Mouse (Mus musculus): Measurements from ENCODE around the gene Fxyd3. TPM values are rescaled to one million over a fixed set of nuclear protein-coding genes. Genes with fewer than 3 reads are reported as not detected.

The Fxyd3 gene
- polyA plus RNA-seq, 1 experiment from 2014 or later: 1.3 TPM

DNA sequence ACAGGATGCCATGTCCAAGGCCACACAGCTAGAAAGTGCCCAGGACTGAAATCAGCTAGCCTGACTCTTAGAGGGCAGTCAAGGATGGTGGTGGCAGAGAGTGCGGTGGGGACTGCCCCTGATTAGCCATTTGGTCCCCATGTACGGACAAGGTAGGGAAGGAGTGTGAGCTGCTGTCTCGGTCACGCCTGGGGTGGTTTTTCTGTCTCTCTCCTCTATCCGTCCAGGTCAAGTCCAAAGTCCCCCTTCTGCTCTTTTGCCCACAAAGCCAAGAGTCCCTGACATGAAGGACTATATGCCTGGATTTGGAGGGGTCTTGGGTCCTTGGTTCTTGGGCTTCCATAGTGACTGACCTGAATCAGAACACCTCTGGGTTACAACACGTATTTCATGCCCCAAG lies 37.3 kb upstream of the Fxyd3 start:
- no peaks in the 10 kb centered on the region for H3K9me3 ChIP-seq
- WGBS: 84% methylated on average over 6 of the region's 6 CpGs
- H3K36me3 ChIP-seq: no peaks in the 10 kb centered on the region
- no peak for ATAC-seq (ENCODE audit: low FRiP score)
- no peak overlapping the region for H3K4me2 ChIP-seq
- 0 out of 2 replicates have a peak, but pooled peaks cover 15% of the 10 kb centered on the region for H3K4me1 ChIP-seq (replicated peaks)
- H3K27ac ChIP-seq: no peak overlapping the region
- H3K27me3 ChIP-seq: peaks cover 24% of the 10 kb centered on the region; the same call in 1 of the 2 replicates
- no peak overlapping the region for H3K4me3 ChIP-seq
- no peak overlapping the region for H3K9ac ChIP-seq

DNA sequence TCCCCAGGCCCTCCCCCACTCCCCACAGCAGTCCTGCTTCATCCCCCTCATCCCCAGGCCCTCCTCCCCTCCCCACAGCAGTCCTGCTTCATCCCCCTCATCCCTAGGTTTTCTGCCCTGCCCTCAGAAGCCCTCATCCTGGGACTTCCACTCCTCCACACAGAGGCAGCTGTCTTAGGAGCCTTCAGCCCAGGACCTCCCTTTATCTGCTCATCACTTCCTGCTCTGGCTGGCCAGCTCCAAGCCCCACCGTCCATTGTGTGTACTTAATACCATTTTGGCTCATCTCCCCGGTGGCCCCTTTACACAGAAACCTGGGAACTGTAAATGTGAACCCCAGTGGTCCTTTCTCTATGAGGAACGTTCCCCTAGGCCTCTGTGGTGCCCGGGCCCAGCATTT lies 35.5 kb upstream of the Fxyd3 start:
- Histone ChIP-seq H3K4me1 (replicated peaks) (0 out of 2 replicates have a peak, but pooled peaks cover 14% of the 10 kb centered on the region), H3K9me3 (no peaks in the 10 kb centered on the region), H3K9ac (no peak overlapping the region), H3K36me3 (no peaks in the 10 kb centered on the region), H3K4me2 (no peak overlapping the region), H3K27me3 (peaks cover 24% of the 10 kb centered on the region; the same call in 1 of the 2 replicates), H3K4me3 (no peak overlapping the region), H3K27ac (no peak overlapping the region)
- ATAC-seq (ENCODE audit: low FRiP score): no peak
- 57% methylated on average over 4 of the region's 4 CpGs for WGBS

DNA sequence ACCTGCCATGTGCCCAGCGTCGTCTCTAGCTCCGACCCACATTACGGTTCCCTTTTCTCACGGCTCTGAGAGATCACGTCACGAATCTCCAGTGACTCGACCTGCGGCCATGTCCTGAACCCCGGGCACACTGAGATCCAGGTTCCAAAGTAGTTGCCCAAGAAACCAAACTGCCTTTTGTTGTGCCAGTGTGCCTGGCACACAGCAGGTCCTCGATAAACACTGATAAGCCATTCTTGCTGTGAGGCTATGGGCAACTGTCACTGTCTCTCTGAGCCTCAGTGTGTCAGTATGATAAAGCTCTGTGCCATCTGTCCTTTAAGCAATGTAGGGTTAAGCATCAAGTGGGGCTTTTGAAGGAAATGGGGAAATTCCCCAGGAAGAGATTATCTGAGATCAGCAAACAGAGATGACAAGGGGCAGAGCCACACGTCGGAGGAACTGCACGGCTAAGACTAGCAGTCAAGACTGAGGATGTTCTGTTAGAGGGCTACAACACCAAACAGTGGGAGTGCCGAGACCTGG lies 34.4 kb upstream of the Fxyd3 start:
- Histone ChIP-seq H3K27me3 (peaks cover 17% of the 10 kb centered on the region; the same call in 1 of the 2 replicates), H3K4me3 (no peak overlapping the region), H3K4me1 (replicated peaks) (0 out of 2 replicates have a peak, but pooled peaks cover 9% of the 10 kb centered on the region), H3K36me3 (no peaks in the 10 kb centered on the region), H3K4me2 (no peak overlapping the region), H3K9ac (no peak overlapping the region), H3K27ac (no peak overlapping the region), H3K9me3 (no peaks in the 10 kb centered on the region)
- WGBS: 86% methylated on average over 15 of the region's 15 CpGs
- no peak for ATAC-seq (ENCODE audit: low FRiP score)

DNA sequence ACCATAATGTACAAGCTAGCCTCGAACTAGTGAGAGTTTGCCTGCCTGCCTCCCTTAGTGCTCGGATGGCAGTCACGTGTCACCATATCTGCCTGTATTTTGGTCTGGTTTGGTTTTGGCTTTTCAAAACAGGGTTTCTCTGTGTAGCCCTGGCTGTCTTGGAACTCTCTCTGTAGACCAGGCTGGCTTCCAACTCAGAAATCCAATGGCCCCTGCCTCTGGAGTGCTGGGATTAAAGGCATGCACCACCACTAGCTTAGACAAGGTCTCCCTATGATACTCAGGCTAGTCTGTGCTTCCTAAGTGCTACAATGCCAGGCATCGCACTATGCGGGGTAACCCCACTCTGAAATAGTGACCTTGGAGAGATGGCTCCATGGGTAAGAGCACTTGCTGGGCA lies 33.3 kb upstream of the Fxyd3 start:
- H3K36me3 ChIP-seq: no peaks in the 10 kb centered on the region
- H3K27me3 ChIP-seq: peaks cover 7% of the 10 kb centered on the region; the same call in 1 of the 2 replicates
- H3K9me3 ChIP-seq: no peaks in the 10 kb centered on the region
- no peak overlapping the region for H3K27ac ChIP-seq
- no peak for ATAC-seq (ENCODE audit: low FRiP score)
- no peak overlapping the region for H3K4me2 ChIP-seq
- H3K4me3 ChIP-seq: no peak overlapping the region
- H3K4me1 ChIP-seq (replicated peaks): 0 out of 2 replicates have a peak, but pooled peaks cover 5% of the 10 kb centered on the region
- no peak overlapping the region for H3K9ac ChIP-seq
- WGBS: 95% methylated on average over 5 of the region's 5 CpGs

DNA sequence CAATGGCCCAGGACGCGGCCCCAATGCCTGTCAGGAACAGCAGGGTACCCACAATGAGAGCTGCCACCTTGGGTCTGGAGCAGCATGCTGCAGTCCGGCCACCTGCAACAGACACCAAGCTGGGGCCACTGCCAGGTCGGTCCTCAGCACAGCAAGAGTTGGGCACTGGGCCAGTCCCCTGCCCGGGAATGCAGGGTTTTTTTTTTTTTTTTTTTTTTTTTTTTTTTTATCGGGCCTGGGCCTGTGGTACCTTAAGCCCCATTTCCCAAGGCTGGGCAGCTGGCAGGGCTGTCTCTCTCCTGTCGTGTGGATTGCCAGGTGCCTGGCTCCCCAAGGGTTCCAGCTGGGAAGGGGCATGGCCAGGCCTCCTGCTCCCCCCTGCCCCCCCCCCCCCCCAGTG lies 32.6 kb upstream of the Fxyd3 start:
- no peak overlapping the region for H3K27ac ChIP-seq
- 39% methylated on average over 7 of the region's 7 CpGs for WGBS
- no peaks in the 10 kb centered on the region for H3K9me3 ChIP-seq
- ATAC-seq (ENCODE audit: low FRiP score): no peak
- peaks cover under 1% of the 10 kb centered on the region; the same call in 1 of the 2 replicates for H3K27me3 ChIP-seq
- no peak overlapping the region for H3K4me2 ChIP-seq
- no peaks in the 10 kb centered on the region for H3K36me3 ChIP-seq
- H3K4me3 ChIP-seq: no peak overlapping the region
- no peak overlapping the region for H3K9ac ChIP-seq
- 0 out of 2 replicates have a peak, but pooled peaks cover 5% of the 10 kb centered on the region for H3K4me1 ChIP-seq (replicated peaks)

DNA sequence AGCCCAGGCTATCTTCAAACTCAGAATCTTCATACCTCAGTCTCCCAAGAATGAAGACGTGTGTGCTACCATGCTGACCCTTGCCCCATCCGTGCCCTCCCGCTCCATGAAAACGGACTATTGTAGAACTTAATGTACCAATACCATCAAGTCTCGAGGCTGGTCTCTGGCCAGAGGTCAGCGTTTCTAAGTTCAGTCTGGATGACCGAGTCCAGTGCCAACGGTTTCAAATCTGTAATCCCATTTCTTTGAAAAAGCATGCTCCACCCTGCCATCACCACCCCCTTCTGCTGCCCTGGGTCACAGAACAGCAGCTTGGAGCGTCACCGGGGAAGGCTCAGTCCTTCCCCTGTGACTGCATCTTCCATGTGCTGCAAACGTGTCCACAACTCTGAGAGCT lies 31.3 kb upstream of the Fxyd3 start:
- Histone ChIP-seq H3K9me3 (no peaks in the 10 kb centered on the region), H3K4me3 (no peak overlapping the region), H3K9ac (no peak overlapping the region), H3K27me3 (peaks cover 4% of the 10 kb centered on the region; the same call in 1 of the 2 replicates), H3K36me3 (no peaks in the 10 kb centered on the region), H3K27ac (no peak overlapping the region), H3K4me1 (replicated peaks) (0 out of 2 replicates have a peak, but pooled peaks cover 5% of the 10 kb centered on the region), H3K4me2 (no peak overlapping the region)
- ATAC-seq (ENCODE audit: low FRiP score): no peak
- 93% methylated on average over 11 of the region's 11 CpGs for WGBS

DNA sequence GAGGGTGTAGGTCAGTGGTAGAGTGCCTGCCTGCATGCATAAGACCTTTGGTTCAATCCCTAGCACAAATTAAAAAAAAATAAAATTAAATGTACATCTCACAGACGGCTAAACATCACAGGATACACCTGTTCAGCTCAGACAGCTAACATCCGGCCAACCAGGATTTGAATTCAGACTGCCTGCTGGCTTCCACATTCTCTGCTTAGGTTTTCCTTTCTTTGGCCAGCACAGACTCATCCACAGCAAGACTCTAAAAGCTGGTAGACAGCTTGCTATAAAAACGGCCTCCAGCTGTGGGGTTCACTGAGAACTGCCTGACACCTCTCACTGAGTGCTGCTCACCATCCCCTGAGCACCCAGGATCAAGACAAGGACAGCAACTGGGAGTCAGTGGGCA lies 29.7 kb upstream of the Fxyd3 start:
- Histone ChIP-seq H3K4me3 (no peak overlapping the region), H3K27ac (no peak overlapping the region), H3K4me2 (no peak overlapping the region), H3K27me3 (peaks cover 7% of the 10 kb centered on the region; the same call in 1 of the 2 replicates), H3K9ac (no peak overlapping the region), H3K36me3 (no peaks in the 10 kb centered on the region), H3K9me3 (no peaks in the 10 kb centered on the region), H3K4me1 (replicated peaks) (0 out of 2 replicates have a peak, but pooled peaks cover 5% of the 10 kb centered on the region)
- WGBS: 61% methylated on average over 3 of the region's 3 CpGs
- ATAC-seq (ENCODE audit: low FRiP score): no peak

DNA sequence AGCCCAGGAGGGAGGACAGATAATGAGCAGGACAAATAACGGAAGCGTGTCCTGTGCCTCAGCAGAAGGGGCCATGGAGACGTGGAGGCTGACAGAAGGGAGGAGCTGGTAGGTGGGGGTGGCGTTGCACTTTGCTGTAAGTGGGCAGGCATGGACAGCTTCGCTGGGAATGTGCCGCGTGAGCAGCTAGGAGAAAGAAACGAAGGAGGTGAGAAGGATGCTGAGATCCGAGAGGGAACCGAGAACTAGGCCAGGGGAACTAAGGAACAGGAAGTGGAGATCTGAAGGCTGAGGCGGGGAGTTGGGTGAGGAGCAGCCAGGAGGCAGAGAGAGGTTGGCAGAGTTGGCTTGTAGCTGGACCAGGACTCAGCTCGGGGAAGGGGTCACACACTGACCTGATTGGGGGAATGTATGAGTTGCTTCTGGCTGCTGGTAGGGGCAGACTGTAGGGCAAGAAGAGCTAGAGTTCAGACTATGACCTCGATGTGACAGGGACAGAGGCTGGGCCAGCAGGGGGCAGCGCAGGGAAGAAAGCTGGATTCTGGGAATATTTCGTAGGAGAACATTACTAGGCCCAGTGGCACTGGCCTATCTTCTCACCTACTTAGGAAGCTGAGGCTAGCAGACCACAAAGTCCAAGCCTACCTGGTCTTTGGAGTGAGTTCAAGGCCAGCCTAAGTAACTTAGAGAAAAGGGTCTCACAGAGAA lies 28.7 kb upstream of the Fxyd3 start:
- Histone ChIP-seq H3K9me3 (no peaks in the 10 kb centered on the region), H3K9ac (no peak overlapping the region), H3K4me1 (replicated peaks) (0 out of 2 replicates have a peak, but pooled peaks cover 5% of the 10 kb centered on the region), H3K4me3 (no peak overlapping the region), H3K36me3 (no peaks in the 10 kb centered on the region), H3K27ac (0 out of 2 replicates have a peak overlapping the region, but pooled peaks have one; percentile 5), H3K4me2 (no peak overlapping the region), H3K27me3 (peaks cover 7% of the 10 kb centered on the region; the same call in 1 of the 2 replicates)
- no peak for ATAC-seq (ENCODE audit: low FRiP score)
- WGBS: 69% methylated on average over 15 of the region's 15 CpGs

DNA sequence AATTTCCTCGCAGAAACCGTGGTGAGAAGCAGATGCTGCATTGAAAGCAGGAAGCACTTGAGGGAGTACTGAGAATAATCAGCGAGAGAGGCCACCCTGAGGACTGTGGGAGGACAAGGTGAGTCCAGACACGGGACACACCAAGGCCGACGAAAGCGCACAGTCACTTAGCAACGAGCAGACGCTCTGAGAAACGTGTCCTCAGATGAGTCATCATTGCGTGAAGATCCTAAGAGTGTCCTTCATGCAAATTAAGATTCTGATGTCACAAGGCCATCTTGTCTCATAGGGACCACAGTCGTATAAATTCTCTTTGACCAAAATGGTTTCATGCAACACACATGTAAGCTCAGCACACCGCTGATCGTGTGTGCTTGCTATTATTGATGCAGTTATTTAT lies 24.3 kb upstream of the Fxyd3 start:
- no peaks in the 10 kb centered on the region for H3K4me1 ChIP-seq (replicated peaks)
- peaks cover 7% of the 10 kb centered on the region; the same call in 1 of the 2 replicates for H3K27me3 ChIP-seq
- no peak overlapping the region for H3K9ac ChIP-seq
- no peaks in the 10 kb centered on the region for H3K9me3 ChIP-seq
- no peak for ATAC-seq (ENCODE audit: low FRiP score)
- no peak overlapping the region for H3K27ac ChIP-seq
- H3K4me3 ChIP-seq: no peak overlapping the region
- WGBS: 85% methylated on average over 14 of the region's 14 CpGs
- H3K4me2 ChIP-seq: no peak overlapping the region
- H3K36me3 ChIP-seq: no peaks in the 10 kb centered on the region

DNA sequence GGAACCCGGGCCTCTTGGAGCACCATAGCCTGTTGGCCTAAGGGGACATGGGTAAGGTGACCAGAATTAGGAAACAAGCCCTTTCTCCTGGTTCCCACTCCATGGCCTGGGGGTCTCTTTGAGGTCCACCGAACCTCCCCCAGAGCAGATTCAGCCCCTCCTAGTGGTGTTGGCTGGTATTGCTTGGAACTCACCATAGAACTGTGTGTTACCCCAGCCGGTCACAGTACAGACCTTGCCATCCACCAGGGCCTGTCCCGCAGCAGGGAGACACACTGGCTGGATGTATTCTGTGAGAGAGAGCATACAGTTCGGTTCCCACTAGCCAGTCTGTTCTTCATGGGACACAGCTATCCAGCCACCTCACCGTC lies 23.1 kb upstream of the Fxyd3 start:
- Histone ChIP-seq H3K36me3 (no peaks in the 10 kb centered on the region), H3K4me2 (no peak overlapping the region), H3K27me3 (peaks cover 7% of the 10 kb centered on the region; the same call in 1 of the 2 replicates), H3K4me3 (no peak overlapping the region), H3K9ac (no peak overlapping the region), H3K27ac (no peak overlapping the region), H3K4me1 (replicated peaks) (no peaks in the 10 kb centered on the region), H3K9me3 (no peaks in the 10 kb centered on the region)
- no peak for ATAC-seq (ENCODE audit: low FRiP score)
- 85% methylated on average over 6 of the region's 6 CpGs for WGBS

DNA sequence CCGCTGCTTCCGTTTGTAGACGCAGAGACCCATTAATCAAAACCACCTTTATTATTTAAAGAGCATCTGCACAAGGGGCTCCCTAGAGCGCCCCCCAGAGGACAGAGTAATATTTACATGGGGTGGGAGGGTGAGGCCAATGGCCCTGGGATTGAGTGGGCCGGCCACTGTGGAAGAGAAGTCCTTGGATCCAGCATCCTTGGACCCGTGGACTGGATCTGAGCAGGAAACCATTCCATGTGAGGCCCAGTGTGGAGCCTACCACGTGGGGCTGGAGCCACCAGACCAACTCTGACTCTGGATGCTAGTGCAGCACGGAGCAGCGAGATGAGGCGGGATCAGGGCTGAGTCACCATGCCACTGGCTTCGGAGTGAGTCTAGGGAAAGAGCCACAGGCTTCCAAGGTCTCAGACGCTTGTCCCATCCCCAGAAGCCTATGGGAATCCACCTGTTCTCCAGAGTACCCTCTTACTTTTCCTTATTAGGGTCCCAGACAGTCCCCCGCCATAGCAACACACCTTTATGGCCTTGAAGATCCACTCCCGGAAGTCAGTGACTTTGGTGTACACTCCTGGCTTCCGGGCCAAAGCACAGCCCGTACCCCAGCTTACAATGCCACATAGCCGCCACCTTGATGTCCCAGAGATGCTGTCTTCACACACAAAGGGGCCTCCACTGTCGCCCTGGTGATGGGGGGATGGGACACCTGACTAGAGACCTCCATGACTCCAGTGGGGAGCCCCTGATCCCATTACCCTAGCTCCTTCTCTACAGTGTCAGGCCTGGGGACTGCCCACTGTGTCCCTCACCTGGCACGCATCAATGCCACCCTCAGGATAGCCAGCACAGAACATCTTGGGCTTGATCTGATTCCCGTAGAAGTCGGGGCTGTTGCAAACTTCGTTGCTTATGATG lies 22.4 kb upstream of the Fxyd3 start:
- H3K4me1 ChIP-seq (replicated peaks): no peaks in the 10 kb centered on the region
- no peak overlapping the region for H3K9ac ChIP-seq
- H3K36me3 ChIP-seq: no peaks in the 10 kb centered on the region
- no peak overlapping the region for H3K4me2 ChIP-seq
- 76% methylated on average over 22 of the region's 22 CpGs for WGBS
- no peaks in the 10 kb centered on the region for H3K9me3 ChIP-seq
- H3K4me3 ChIP-seq: no peak overlapping the region
- H3K27ac ChIP-seq: no peak overlapping the region
- H3K27me3 ChIP-seq: peaks cover 7% of the 10 kb centered on the region; the same call in 1 of the 2 replicates
- ATAC-seq (ENCODE audit: low FRiP score): no peak
